Mouse (Mus musculus): ENCODE measurements around the gene Sdc3.

Gene Sdc3

GRCm38 (mm10) chr4:130815860-130816259, 23.5 kb downstream of the Sdc3 start:
- no peak for DNase-seq (ENCODE audit: extremely low spot score, low read depth, low spot score)

GRCm38 (mm10) chr4:130819806-130820205, 27.5 kb downstream of the Sdc3 start:
- no peak for DNase-seq (ENCODE audit: extremely low spot score, low read depth, low spot score)

DNA sequence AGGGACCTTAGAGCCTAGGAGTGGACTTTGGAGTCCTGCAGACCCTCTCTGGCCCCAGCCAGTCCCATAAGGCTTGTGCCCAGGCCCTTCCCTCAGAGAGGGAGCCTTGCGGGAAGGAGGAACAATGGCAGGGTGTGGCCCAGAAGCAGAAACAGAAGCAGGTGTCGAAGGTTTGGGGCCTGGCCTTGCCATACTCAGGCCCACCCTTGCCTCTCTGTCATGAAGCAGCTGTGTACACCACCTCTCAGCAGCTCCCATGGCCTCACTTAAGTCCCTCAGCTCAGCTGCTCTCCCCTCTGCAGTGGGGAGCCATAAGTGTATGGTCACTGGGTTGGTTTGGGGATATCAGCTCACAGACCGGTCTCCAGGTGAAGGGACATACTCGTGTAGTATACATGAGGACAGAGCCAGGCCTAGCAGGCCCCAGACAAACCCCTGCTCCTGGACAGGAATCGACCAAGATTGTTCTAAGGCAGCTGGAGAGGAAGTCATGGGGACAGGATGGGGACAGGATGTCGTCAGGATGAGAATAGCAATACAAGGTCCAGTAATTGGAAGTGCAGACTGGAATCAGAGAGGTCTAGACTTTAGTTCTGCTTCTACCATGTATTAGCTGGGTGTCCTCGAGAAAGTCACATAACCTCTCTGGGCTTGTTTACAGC, 28.4 kb downstream of the Sdc3 start:
- DNase-seq (ENCODE audit: extremely low spot score, low read depth, low spot score) = no peak

DNA sequence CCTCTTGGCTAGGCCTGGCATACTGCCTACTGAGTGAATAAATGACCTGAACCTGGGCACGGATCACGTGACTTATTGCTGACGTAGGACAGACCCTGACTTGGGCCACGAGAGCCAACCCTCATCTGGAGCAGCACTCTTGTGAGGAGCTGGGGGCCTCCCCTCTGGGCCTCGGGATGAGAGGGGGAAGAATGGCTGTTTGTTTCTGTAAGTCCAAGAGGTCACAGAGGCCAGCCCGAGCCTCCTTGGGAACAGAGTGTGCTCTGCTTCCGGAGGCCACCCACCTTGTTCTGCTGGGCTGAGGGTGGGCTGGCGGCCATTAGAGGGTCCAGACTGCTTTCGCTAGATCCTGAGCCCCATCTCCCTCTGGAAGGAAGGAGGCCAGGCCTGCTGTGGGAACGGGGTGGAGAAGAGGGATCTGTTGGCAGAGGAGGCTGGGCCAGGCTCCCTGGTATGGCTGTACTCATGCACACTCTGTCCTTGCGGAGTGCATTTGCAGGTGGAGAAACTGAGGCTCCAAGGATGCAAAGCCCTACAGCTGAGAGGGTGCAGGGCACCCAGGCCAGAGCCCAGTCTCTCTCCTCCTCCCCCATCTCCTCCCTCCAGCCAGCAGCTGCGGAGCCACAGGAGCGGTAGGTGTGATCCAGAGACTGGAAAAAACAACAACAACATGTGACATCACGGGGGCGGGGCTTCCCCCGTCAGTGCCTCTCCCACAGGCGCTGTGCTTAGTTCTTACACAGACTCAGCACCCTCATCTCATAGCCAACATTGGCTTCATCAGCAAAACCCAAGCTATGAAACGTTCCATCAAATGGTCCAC, 36.7 kb downstream of the Sdc3 start:
- no peak for DNase-seq (ENCODE audit: extremely low spot score, low read depth, low spot score)

GRCm38 (mm10) chr4:130834122-130834521, 41.8 kb downstream of the Sdc3 start:
- no peak for DNase-seq (ENCODE audit: extremely low spot score, low read depth, low spot score)

DNA sequence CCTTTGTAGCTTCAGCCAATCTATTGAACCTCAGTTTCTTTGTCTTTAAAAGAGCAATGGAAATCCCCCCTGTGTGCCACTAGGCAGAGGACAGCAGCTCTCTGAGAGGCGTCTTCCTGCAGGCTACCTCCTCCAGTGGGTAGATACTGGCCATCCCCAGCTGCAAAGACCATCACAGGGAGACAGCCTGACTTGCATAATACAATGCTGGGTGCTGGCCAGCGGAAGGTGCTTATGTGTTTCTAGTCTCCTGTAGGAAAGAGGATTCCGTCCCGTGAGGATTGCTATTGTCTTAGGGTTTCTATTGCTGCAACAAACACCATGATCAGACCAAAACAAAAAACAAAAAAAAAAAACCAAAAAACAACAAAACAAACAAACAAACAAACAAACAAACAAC, 43.2 kb downstream of the Sdc3 start:
- no peak for DNase-seq (ENCODE audit: extremely low spot score, low read depth, low spot score)

GRCm38 (mm10) chr4:130836281-130837061, 44.1 kb downstream of the Sdc3 start:
- no peak for DNase-seq (ENCODE audit: extremely low spot score, low read depth, low spot score)

DNA sequence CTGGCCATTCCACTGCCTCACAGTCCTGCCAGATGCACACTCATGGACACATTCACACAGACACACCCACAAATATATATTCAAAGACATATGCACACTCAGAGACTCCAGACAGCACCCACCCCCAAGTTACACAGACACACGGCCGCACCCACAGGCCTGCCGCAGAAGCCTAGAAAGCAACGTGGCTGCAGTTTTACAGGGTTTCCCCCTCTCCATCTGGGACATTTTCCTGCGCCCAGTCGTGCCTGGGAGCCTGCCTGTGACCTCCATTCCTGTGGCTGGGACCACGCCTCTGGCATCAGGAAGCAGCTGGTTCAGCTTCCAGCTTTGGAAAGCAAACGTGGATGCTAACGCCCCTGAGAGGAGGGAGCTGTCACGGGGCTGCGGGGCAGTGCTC, 46.2 kb downstream of the Sdc3 start:
- no peak for DNase-seq (ENCODE audit: extremely low spot score, low read depth, low spot score)

DNA sequence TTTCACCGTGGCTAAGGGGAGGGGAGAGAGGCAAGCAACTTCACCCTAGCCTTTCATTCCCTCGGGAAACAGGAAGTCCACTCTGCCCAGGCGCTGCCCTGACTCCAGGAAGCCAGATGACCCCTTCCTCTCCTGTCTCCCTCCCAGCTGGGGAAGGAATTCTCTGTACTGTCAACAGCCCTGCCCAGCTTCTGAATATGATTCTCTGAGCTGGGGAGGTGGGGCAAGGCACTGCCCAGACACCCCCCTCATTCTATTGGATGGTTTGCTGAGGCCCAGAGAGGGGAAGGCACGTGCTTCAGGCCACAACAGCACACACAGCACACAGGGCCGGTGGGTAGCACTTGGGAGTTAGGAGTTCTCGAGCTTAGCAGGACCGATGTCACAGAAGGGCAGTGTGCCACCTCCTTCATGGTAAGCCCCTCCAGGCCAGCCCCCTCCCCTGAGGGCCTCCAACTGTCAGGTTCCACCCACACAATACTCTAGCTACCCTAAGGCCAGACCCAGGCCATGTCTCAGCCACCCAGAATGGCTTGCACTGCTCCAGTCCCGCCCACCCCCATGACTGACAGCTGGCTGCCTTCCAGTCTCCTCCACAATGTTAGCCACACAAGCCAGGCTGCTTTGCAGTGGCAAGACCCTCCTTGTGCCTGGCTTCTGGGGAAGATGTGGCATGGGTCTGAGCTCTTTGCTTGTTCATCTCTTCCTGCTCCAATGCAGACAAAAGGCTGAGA, 48.9 kb downstream of the Sdc3 start:
- DNase-seq (ENCODE audit: extremely low spot score, low read depth, low spot score) = no peak

DNA sequence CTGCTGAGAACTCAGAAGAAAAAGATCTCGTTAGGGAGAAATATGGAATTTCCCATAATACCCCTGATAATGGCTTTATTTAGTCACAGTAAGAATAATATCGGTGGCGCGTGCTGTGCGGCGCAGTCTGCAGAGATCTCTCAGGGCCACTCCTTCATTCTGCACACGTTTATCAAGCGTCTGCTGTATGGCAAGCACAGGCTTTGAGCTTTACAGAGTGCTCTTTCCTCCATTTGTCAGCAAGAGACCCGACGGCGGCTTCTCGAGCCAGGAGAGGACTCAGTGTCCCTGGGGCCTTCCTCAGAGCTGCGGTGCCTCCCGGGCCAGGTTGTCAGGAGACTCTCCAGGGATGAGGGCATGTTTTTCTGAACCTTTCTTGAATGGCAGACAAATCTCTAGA, 56.5 kb downstream of the Sdc3 start:
- no peak for DNase-seq (ENCODE audit: extremely low spot score, low read depth, low spot score)

GRCm38 (mm10) chr4:130857661-130858060, 65.3 kb downstream of the Sdc3 start:
- no peak for DNase-seq (ENCODE audit: extremely low spot score, low read depth, low spot score)

- no peak for DNase-seq (ENCODE audit: extremely low spot score, low read depth, low spot score)
Measured at GRCm38 (mm10) chr4:130858880-130859279, 66.5 kb downstream of the Sdc3 start.

- no peak for DNase-seq (ENCODE audit: extremely low spot score, low read depth, low spot score)
Measured at GRCm38 (mm10) chr4:130859467-130859866, 67.1 kb downstream of the Sdc3 start.

GRCm38 (mm10) chr4:130860902-130861652, 68.7 kb downstream of the Sdc3 start:
- DNase-seq (ENCODE audit: extremely low spot score, low read depth, low spot score) = no peak

- DNase-seq (ENCODE audit: extremely low spot score, low read depth, low spot score) = no peak
Measured at GRCm38 (mm10) chr4:130861653-130862208, 69.4 kb downstream of the Sdc3 start.

GRCm38 (mm10) chr4:130862538-130862937, 70.2 kb downstream of the Sdc3 start:
- no peak for DNase-seq (ENCODE audit: extremely low spot score, low read depth, low spot score)

DNA sequence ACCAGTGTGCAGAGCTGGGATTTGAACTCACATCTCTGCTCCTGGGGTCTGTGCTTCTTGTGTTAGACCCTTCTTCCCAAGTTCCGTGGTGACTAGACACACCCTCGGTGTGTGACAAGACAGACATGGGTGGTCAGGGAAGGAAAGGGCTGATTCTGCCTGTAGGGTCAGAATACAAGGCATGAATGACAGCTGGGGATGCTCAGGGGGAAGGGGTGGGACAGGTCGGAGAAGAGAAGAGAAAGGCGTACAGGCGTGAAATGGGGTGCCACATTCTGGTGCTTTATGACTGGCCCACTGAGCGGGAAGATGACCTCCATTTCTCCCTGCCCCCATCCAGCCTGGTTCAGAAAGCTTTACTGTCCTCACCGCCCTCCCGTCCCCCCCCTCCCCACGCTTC, 73.1 kb downstream of the Sdc3 start:
- DNase-seq (ENCODE audit: extremely low spot score, low read depth, low spot score) = no peak

DNA sequence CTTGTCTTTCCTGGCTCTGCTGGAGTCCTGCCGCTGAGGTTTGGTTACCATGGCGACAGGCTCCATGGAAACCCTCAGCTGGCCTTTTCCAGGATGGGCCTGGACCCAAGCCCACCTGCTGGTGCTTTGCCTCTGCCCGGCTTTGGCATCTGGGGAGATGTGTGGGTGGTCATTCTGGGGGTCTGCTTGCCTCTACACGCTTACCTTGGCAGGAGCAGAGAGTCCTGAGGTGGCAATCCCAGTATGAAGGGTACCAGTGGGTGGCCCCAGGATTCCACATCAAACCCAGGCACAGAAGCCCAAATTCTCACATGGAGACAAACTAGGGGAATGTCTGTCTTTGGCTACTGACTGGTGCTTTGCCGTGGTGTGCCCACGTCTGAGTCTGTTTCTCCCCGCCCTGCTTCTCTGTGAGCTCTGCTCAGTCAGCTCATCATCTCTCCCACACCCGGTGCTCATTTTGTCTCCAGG, 73.6 kb downstream of the Sdc3 start:
- DNase-seq (ENCODE audit: extremely low spot score, low read depth, low spot score) = no peak

- DNase-seq (ENCODE audit: extremely low spot score, low read depth, low spot score) = no peak
Measured at GRCm38 (mm10) chr4:130867940-130868339, 75.6 kb downstream of the Sdc3 start.

- no peak for DNase-seq (ENCODE audit: extremely low spot score, low read depth, low spot score)
Measured at GRCm38 (mm10) chr4:130868803-130869202, 76.5 kb downstream of the Sdc3 start.

All from hindlimb bud, embryonic 11.5 days (tissue).